Mouse (Mus musculus) gastrocnemius, postnatal 36 days (tissue): ENCODE data around the gene Pfn1. TPM values are rescaled to one million over a fixed set of nuclear protein-coding genes. Genes with fewer than 3 reads are reported as not detected.
A peak's percentile ranks its signal among the peaks of the same experiment; 100 is the strongest.

Source experiments
- DNase-seq, 2 experiments: peaks; one replicate each; pipeline ENCODE4 v3.0.0; 2022
- intact Hi-C: fragments of 180-260 bp; cut with DNase I; formaldehyde crosslinking; loops from one replicate; pipeline ENCODE4 v1.15.1; 2025
- total RNA-seq, 2 experiments: library from RNA; stranded (reverse); gene quantifications; 2 replicates each; pipeline ENCODE4 v1.2.3; 2021

The Pfn1 gene
- total RNA-seq, 2 experiments from 2014 or later, result 288 to 339 TPM

DNA sequence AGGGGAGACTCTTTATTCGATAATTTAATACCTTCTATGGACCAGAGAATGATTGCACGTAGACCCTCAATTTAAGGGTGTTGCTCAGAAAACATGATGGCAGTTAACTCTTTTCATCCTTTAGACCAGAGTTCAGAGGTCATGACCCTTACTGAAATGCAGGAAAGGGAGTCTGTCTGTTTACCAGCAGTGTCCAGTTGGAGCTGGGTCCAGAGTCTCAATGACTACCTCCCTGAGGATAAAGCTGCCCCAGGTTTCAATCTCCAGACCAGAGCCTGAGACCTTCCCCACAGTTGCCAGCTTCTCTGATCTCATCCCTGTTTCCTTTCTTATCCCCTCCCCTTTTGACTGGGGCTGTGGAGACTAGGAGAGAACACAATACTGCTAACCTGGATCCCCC, 24.1 kb upstream of the Pfn1 start:
- DNase-seq, result no peak
- intact Hi-C loops, result no loop called here

DNA sequence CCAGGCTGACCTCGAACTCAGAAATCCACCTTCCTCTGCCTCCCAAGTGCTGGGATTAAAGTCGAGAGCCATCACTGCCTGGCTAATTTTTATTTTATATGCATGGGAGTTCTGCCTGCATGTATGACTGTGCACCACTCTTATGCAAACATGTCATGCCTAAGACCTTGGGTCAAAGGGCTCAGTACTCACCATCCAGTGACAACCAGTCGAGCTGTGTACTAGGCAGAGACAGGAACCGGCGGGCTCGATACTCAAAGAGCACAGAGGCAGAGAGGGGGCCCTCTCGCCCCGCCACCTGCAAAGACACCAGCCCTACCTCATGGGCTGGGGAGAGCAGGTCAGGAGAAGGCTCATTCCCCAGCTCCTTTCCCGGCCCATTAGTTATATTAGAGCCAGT, 23.6 kb upstream of the Pfn1 start:
- intact Hi-C loops, result no loop called here
- no peak for DNase-seq

DNA sequence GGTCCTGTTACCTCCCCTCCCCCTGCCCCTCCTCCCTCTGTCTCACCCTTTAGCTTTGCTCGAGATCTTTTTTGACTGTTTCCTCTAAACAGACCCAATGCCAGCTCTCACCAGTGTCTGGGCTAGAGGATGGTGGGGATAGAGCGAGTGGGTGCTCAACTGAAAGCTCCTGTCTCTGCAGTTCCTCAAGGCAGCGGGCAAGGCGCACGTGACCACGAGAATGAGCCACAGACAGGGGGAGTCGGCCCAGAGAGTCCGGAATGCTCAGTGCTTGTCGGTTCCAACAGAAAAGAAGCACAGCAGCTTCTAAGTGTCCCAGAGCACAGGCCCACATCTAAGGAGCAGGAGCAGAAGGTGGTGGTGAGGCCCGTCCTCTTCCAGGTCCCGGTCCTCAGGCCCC, 20.1 kb upstream of the Pfn1 start:
- intact Hi-C loops, result no loop called here
- DNase-seq, result no peak

DNA sequence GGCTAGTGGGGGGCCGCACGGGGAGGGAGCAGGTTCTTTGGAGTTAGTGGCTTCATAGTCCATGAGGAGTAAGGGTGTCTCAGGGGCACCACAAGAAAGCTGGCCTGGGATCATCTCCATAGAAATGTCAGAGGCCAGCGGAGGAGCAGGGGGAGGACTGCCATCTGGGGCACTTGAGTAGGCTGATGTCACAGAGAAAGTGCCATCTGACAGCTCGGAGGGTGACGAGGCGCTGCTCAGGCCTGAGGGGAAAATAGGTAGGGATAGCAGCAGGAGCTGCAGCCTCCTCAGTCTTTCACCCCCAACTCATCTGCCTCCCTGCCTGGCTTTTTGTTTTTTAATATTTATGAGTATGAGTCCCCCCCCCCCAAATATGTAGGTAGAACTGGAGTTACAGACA, 19.6 kb upstream of the Pfn1 start:
- no peak for DNase-seq
- intact Hi-C loops, result no loop called here

DNA sequence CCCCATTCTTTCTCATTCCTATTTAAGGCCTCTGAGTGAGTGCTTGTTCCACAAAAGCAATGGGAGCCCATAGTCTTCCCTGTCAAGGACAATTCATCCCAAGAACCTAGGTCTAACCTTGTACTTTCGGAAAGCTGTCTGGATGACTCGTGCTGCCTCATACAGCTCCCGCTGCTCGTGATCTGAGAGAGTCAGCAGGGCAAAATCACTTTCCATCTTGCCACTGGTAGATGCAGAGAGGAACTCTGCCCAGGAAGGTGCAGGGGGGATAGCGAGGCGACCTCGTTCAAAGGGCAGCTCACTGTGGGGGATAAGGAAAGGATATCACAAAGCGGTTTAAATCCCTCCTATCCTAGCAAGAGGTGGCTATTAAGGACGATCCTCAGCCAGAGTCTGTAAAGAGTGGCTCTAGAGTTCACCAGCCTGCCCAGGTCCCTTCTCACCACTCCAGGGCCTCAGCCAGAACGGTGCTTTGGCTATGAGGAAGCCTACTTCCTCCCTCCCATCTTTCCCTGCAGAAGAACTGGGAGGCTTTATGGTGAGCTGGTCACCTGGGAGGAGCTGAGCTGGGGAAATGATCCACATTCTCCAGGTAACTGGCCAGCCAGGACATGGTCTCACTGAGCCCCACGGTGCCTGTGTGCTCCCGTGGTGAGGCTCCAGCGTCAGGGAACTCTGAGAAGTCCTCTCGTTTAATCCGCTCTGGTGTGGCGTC, 17.0 kb upstream of the Pfn1 start:
- intact Hi-C loops, result loop anchor here (2.0 kb wide), 1 partner anchor 15 kb away; no protein-coding TSS in a partner anchor
- no peak for DNase-seq

DNA sequence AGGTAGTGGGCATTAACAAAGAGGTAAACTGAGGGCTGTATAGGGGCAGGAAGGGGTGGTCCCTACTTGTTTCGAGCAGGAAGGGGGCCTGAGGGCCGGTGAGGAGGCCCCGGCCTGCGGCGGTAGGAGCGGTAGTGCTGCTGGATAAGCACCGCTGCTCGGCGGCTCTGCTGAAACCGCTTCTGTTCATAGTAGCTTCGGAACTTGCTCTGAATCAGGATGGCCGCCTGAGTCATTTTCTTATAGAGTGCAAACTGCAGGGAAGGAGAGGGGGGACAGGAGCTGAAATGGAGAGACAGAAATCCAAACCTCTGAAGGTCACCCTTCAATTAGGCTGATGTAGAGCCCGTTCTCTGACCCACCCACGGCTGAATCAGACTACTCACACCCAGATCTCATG, 16.0 kb upstream of the Pfn1 start:
- intact Hi-C loops, result loop anchor here (2.0 kb wide), 1 partner anchor 16 kb away; no protein-coding TSS in a partner anchor
- DNase-seq, result no peak

DNA sequence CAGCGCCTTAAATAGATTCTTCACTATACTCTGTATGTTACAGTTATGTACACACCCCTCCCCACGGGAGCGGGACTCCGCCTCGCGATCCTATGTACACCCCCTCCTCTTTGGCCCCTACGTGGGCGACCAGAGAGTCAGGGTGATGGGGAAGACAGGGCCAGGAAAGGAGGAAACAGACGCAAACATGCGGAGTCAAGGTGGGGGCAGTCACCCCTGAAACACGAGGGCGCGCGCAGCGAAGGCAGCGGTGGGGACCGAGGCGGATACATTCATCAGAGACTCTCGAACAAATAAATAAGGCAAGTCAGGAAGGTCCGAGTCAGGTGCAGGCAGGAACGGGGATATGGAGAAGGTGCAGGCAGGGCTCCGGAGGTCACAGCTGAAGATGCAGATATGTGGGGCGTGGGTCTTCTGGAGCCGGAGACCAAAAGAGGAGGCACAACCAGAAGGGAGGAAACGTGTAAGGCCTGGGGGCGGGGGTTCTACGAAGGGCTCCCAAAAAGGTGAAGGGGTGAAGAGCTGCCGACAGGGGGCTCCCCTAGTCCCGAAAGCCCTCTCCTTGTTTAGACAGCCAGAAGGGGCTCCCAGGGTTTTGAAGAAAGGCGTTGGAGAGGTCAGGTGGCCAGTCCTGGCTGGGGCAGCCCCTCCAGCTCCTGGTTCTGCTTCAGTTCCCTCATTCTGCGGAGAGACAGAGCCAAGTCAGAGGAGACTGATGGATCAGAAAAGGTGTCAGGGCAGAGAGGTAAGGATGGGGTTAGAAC, 15.3 kb upstream of the Pfn1 start:
- intact Hi-C loops, result loop anchor here (2.0 kb wide), 2 partner anchors 15 to 17 kb away; partner anchors contain the start of gene Pfn1
- DNase-seq, result peak; percentile 42 to 65

DNA sequence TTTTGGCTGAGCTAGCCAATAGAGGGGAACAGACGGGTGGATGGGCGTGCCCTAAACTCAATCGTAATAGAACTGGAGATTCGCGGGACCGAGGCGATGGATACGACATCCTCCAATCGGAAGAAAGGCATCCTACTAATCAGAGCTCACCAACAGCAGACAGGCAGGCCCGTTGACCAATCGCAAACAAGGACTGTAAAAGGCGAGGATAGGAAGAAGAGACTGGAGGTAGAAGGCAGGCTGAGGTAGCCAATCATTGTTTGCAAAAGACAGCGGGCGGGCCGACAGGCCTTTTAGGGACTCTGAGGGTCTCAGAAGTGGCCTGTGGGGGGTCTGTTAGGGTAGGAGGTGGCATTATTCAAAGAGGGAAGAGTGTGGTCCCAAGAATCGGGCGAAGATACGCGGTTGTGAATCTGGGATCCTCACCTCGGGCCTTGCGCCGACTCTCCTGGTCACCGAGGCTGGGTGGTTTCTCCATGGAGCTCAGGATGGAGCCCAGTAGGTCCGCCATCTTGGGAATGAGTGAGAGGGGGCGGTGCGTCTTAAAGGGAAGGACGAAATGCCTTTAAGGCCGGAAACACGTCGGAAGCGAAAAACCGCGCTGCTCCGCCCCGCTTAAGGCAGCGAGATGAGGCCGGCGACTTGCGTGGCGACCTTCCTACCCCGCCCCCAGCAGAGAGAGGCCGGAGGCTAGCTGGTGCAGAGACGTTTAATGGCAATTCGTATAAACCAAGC, 14.5 kb upstream of the Pfn1 start, which contains the start of gene Spag7:
TSS of gene Spag7 (minus strand) at position 646 of the 735 bp plus-strand sequence.
- DNase-seq, result peak; percentile 95

DNA sequence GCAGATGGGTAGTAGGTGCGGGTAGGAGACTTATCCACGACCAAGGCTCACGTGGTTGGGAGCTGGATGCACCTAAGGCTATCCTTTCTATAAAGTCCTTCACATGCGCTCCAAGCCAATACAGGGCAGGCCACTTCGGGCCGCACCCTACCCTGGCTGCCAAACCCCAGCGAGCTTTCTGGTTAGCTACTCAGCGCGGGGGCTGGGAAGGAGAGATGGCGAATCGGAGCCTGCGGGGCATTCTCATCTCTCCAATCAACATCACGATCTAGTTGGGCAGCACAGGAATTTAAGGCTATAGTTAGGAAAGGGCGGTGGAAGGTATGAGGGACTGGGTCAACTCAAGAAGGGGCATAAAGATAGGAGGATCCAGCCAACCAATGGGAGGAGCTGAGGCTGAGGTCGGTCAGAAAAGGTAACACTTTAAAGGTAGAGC, 13.9 kb upstream of the Pfn1 start:
- intact Hi-C loops, result loop anchor here (2.0 kb wide), 1 partner anchor 14 kb away; the partner anchor contains the start of gene Pfn1
- peak; percentile 73 to 75 for DNase-seq

More for the DNA sequence above, 14.5 kb upstream of the Pfn1 start, which contains the start of gene Spag7:
- intact Hi-C loops, result loop anchor here (2.0 kb wide), 1 partner anchor 14 kb away; the partner anchor contains the start of gene Pfn1

DNA sequence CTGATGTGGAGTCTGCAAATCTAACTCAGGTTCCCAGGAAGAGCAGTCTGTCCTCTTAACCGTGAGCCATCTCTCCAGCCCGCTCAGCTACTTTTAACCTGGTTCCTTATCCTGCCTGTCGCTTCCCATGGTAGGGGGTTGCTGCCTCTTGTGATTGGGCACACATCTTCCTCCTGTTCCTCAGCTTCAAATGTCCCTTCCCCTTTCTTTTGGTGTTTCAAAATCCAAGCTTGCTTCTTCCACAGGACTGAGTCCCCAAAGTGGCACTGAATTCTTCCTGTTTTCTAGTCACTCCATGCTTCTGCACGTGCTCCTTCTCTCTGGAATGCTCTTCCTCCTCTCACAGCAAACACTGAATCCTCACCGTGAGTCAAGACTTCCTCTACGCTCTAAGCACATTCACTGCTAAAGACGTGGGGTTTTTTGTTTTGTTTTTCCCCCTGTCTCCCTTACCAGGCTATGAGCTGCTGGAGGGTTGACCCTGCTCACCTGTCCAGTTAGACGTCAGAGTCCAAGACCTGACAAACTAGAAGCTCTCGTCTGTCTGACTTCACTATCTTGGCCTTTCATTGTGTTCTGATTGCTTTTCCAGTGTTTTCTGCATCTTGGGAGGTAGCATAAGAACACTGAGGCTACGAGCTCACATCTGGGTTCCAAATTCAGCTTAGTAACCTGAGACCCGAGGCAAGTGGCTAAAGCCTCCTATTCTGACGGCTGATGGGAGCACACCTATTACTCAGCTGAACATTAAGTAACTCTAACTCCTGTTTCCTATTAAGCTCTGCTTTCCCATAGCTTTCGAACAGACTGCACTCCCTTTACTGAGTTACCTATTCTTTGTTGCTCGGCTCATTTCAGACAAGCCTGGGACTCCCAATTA, 13.1 kb upstream of the Pfn1 start:
- intact Hi-C loops, result loop anchor here (2.0 kb wide), 1 partner anchor 13 kb away; the partner anchor contains the start of gene Pfn1

DNA sequence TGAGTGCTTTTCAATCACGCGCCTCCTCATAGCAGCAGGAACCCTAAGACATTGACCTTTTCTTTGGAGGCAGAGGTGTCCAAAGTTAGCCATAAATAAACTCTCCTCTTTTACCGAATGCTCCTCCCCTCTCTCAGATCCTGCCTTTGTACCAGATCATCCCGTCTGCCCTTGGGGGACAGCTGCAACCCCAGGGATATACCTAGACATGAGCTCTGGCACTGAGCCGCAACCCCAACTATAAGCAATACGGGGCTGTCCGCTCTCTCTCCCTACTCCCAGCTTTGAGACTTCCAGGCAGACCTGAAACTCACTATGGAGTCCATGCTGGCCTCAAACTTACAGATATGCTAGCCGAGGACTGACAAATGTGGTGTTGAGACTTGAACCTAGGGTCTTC, 12.2 kb upstream of the Pfn1 start:
- intact Hi-C loops, result no loop called here
- no peak for DNase-seq

More for the DNA sequence above, 13.1 kb upstream of the Pfn1 start:
- no peak for DNase-seq

DNA sequence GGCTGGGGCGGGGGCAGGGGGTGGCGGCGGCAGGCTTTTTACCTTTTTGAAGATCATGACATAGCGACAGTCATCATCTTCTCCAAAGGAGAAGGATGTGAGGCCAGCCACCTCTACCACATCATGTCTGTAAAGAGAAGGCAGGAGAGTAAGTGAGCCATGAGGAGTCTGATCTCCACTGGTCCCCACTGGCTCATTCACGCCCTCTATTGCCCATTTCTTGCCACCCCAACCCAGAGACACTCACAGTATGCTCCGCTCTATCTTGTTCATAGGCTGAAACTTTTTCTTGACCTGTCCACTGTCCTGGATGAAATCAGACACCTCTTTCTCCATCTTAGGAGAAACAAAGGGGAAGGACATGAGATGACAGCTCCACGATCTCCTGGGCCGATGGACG, 10.3 kb upstream of the Pfn1 start:
- DNase-seq, result no peak
- intact Hi-C loops, result no loop called here

DNA sequence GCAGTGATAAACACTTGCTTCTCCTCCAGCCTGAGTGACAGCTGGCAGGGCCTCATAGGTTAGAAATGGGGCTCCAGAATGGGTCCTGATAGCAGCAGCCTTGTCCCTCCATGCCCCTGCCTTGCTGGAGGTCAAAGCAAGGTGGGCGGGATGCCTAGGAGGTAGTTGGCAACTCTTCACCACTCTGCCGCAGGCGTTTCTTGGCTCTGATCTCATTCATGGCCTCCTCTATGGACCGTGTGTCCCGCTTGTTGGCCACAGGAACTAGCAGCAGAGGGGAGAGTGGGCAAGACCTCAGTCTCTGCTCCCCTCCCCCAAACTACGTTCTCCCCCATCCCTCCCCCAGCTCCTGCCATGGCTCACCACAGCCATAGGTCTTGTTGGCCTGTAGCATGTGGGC, 9.5 kb upstream of the Pfn1 start:
- intact Hi-C loops, result no loop called here
- DNase-seq, result peak; percentile 30 to 60

DNA sequence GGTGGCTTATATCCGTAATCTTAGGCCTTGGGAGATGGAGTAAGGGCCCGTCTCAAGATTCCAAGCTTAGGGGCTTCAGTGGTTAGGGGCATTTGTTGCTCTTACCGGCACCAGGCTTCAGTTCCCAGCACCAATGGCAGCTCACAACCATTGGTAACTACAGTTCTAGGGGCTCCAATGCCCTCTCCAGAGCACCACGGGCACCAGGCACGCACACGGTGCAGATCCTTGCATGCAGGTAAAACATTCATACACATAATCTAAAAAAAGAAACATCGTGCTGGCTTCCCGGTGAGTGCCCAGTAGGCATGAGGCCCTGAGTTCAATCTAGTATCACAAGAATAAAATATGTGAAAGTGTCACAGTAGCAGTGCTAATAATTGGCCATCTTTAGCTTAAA, 8.7 kb upstream of the Pfn1 start:
- no peak for DNase-seq
- intact Hi-C loops, result no loop called here

DNA sequence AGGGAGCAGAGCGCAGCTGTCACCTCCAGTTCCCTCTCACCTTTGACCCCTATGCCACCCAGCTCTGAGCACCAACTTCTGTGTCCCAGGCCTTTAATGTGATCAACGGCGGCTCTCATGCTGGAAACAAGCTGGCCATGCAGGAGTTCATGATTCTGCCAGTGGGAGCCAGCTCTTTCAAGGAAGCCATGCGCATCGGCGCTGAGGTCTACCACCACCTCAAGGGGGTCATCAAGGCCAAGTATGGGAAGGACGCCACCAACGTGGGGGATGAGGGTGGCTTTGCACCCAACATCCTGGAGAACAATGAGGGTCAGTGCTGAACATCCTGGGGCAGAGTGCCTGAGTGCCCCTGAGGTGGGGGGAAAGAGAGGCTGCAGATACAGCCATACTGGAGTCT, 6.1 kb upstream of the Pfn1 start:
- intact Hi-C loops, result no loop called here
- DNase-seq, result no peak

DNA sequence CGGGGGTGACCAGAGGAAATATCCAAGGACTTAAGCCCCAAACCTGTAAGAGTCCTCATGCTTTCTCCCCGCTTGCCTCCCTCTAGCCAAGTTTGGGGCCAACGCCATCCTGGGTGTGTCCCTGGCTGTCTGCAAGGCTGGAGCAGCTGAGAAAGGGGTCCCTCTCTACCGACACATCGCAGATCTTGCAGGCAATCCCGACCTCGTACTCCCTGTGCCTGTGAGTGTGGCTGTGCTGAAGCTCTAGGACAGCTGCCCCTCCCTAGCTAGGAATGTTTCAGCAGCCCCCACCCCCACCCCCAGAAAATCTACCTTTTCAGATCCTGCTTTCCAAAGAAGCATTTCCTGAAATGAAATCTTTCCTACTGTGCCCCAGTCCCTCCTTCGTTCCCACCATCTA, 4.5 kb upstream of the Pfn1 start:
- DNase-seq, result no peak
- intact Hi-C loops, result loop anchor here (10.0 kb wide), 1 partner anchor 664 kb away; the partner anchor contains the start of genes Gabarap and Phf23

DNA sequence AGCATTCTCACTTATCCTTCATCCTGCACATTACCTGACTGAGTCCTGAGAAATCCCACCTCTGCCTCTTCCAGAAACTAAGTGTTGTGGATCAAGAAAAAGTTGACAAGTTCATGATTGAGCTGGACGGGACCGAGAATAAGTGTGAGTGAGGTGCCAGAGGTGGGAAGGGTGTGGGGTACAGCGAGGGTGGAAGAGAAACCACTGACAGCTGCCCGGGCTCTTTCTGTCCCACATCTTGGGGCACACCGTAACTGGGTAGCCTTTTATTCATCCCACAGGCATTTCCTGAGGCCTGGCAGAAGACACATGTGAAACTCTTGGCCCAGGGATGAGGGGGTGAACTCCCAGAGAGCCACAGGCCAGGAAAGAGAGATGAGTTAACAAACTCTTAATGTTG, 4.1 kb upstream of the Pfn1 start:
- no peak for DNase-seq
- intact Hi-C loops, result loop anchor here (10.0 kb wide), 1 partner anchor 664 kb away; the partner anchor contains the start of genes Gabarap and Phf23

DNA sequence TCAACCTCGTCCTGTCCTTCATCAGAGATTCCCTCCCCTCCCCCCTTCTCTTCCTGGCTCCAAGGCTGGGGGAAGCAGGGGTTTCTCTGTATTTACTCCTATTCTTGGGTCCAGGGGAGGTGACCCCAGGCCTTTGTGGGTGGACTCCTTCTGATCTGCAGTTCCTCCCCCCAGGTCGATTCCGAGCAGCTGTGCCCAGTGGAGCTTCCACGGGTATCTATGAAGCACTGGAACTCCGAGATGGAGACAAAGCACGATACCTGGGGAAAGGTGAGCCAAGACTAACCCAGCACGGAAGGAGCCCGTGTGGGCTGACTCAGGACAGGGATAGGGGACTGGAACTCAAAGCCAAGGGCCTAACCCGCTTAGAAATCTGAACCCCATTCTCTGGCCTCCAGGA, 3.5 kb upstream of the Pfn1 start:
- DNase-seq, result no peak
- intact Hi-C loops, result loop anchor here (10.0 kb wide), 1 partner anchor 663 kb away; the partner anchor contains the start of genes Gabarap and Phf23

DNA sequence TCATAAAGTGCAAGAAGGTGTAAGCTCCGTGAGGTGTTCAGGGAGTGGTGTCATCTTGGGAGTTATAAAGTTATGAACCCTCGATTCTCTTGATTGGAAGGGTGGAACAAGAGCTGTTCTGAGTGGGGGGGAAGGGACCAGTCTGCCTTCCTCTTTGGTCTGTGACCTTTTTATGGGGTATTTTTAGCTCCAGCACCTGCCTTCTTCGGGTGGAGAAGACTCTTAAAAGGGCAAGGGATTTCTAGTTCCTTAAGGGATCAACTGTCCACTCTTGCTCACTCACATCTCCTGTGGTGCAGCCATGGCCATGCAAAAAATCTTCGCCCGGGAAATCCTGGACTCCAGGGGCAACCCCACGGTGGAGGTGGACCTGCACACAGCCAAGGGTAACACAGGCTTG, 3.1 kb upstream of the Pfn1 start:
- intact Hi-C loops, result loop anchor here (10.0 kb wide), 1 partner anchor 663 kb away; the partner anchor contains the start of genes Gabarap and Phf23

More for the DNA sequence above, 3.1 kb upstream of the Pfn1 start:
- peak in 1 of 2 experiments; percentile 14 for DNase-seq
